Mouse (Mus musculus) ES-E14 (cell line): ENCODE measurements at regions not wholly inside any gene's neighbourhood (a gene's known extent, or its start where the extent isn't known, plus 50 kb on each side); places are given as distances from the start of the nearest gene placed in this dataset.

Experiments
- DNase-seq: peaks from one replicate; pipeline ENCODE4 v3.0.0-alpha.2; 2013; ENCODE audit warnings: low read depth, low spot score
- H3K27ac ChIP-seq: 2 replicates; pipeline ENCODE4 v1.5.1; 2012; ENCODE audit warnings: low read depth, mild to moderate bottlenecking, low read length, moderate library complexity, mixed read lengths; ENCODE audit not compliant: poor library complexity, insufficient read depth, severe bottlenecking
- H3K36me3 ChIP-seq: 2 replicates; pipeline ENCODE4 v1.6.1; 2012; ENCODE audit warnings: mild to moderate bottlenecking, low read length, moderate library complexity, mixed read lengths; ENCODE audit not compliant: control insufficient read depth, poor library complexity, insufficient read depth, severe bottlenecking
- H3K4me1 ChIP-seq, 2 experiments: fragments of 150-350 bp in 1 of 2; sonication (generic) in 1 of 2; 2 replicates each; pipeline ENCODE4 v1.6.1; 2012; ENCODE audit warnings: low read length in 2 of 2, mild to moderate bottlenecking in 1 of 2, mixed read lengths in 1 of 2; ENCODE audit not compliant: control insufficient read depth in 2 of 2, insufficient read depth in 2 of 2, poor library complexity in 1 of 2
- H3K4me3 ChIP-seq, 2 experiments: fragments of 150-350 bp in 1 of 2; sonication (generic) in 1 of 2; 2 replicates each; pipeline ENCODE4 v1.5.1; 2012; ENCODE audit warnings: low read length in 2 of 2, low read depth in 1 of 2, mild to moderate bottlenecking in 1 of 2, mixed read lengths in 1 of 2; ENCODE audit not compliant: insufficient read depth in 1 of 2, poor library complexity in 1 of 2, severe bottlenecking in 1 of 2
- H3K9ac ChIP-seq: 2 replicates; pipeline ENCODE4 v1.6.1; 2012; ENCODE audit warnings: low read depth, mild to moderate bottlenecking, low read length, mixed read lengths; ENCODE audit not compliant: poor library complexity, insufficient read depth, severe bottlenecking
- H3K9me3 ChIP-seq: fragments of 150-350 bp; sonication (generic); 2 replicates; pipeline ENCODE4 v1.6.1; 2012; ENCODE audit warnings: low read depth, mild to moderate bottlenecking, low read length; ENCODE audit not compliant: control insufficient read depth, insufficient read depth
- CHD2 ChIP-seq: IDR thresholded peaks from 2 replicates; pipeline ENCODE4 v1.6.1; 2014; ENCODE audit warnings: mild to moderate bottlenecking, low read depth, low read length, inconsistent platforms
- HCFC1 ChIP-seq: IDR thresholded peaks from 2 replicates; pipeline ENCODE4 v1.6.1; 2012; ENCODE audit warnings: low read length, inconsistent platforms, borderline replicate concordance; ENCODE audit not compliant: insufficient read depth
- MAFK ChIP-seq: IDR thresholded peaks from 2 replicates; pipeline ENCODE4 v1.6.1; 2014; ENCODE audit warnings: mild to moderate bottlenecking, low read depth, low read length, inconsistent platforms; ENCODE audit not compliant: insufficient read depth
- ZC3H11A ChIP-seq: IDR thresholded peaks from 2 replicates; pipeline ENCODE4 v1.6.1; 2012; ENCODE audit warnings: low read depth, mild to moderate bottlenecking, inconsistent platforms, low read length, borderline replicate concordance
- ZNF384 ChIP-seq: IDR thresholded peaks from 2 replicates; pipeline ENCODE4 v1.6.1; 2012; ENCODE audit warnings: low read depth, low read length, inconsistent platforms
- in situ Hi-C, 2 experiments: fragments of 600-800 bp; cut with MboI; formaldehyde crosslinking; loops; one replicate each; pipeline ENCODE4 v1.15.1; 2025; ENCODE audit warnings: low sequenced_read_pairs in 2 of 2, inconsistent platforms in 1 of 2; ENCODE audit not compliant: unreplicated experiment in 2 of 2

DNA sequence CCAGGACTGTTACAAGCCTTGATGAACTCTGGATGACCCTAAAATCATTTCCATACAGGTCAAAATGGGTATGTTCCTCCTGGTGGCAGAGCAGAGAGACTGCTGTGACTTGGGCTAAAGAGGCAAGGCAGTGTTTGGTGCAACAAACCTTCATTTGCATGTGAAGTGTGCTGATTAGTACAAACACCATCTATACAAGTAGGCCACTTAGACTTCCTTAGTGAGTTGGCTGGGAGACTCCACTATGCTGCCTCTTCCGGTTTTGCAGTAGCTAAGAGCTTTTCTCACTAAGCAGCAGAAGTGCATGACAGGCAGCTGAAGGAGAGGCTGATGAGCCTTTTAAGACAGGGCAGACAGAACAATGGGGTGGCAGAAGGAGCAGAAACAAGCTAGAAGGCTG lies 242.5 kb upstream of the Slc24a2 start:
- in situ Hi-C loops: no loop called here
- H3K27ac ChIP-seq: no peak overlapping the region
- no peaks in the 10 kb centered on the region for H3K36me3 ChIP-seq
- H3K4me3 ChIP-seq: no peak overlapping the region
- peaks cover 0 to 8% of the 10 kb centered on the region in 2 experiments; a peak in 1 of 4 replicates for H3K4me1 ChIP-seq
- no peak overlapping the region for H3K9ac ChIP-seq
- TF ChIP-seq MAFK (no peak), ZC3H11A (no peak), ZNF384 (no peak), CHD2 (no peak), HCFC1 (no peak)
- DNase-seq: peak; percentile 43
- H3K9me3 ChIP-seq: no peaks in the 10 kb centered on the region

DNA sequence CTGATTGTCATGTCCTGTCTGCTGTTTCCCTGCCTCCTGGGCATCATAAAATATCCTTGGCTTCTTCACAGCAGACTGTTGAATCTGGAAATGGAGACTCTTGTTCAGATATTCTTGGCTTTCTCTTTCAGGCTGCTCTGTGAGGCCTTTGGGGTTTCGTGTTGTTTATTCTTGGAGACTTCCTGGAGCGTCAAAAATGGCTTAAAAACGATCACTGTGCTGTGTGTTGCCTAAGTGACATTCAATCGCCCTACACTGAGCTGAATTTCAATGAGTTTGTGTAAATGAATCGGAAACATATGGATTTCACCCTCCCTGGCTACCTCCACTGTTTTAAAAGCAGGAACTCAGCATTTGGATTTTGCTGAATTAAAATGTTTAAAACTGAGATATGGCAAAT lies 241.1 kb upstream of the Slc24a2 start:
- Histone ChIP-seq H3K4me1 (peaks cover 0 to 8% of the 10 kb centered on the region in 2 experiments; a peak in 1 of 4 replicates), H3K9me3 (no peaks in the 10 kb centered on the region), H3K27ac (no peak overlapping the region), H3K9ac (no peak overlapping the region), H3K4me3 (no peak overlapping the region), H3K36me3 (no peaks in the 10 kb centered on the region)
- TF ChIP-seq ZC3H11A (no peak), MAFK (no peak), CHD2 (no peak), HCFC1 (no peak), ZNF384 (no peak)
- no peak for DNase-seq
- in situ Hi-C loops: no loop called here

DNA sequence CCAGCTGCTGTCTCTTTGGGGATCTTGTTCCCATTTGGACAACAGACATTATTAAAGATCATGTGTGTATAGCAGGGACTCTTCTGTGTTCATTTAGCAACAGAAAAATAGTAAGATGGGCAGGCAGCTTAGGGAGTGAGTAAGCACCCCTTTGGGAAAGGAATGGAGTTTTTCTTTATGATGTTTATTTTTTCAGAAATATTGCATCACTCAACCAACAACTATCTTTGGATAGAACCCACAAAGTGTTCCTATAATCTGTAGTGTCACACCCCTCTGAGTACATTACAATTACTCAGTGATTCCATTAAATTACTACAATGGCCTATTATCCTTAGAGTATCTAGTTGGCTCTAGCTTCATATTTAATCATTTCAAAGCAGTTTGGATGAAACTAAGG lies 237.3 kb upstream of the Slc24a2 start:
- no peak overlapping the region for H3K9ac ChIP-seq
- no peak for DNase-seq
- TF ChIP-seq ZNF384 (no peak), CHD2 (no peak), MAFK (no peak), HCFC1 (no peak), ZC3H11A (no peak)
- in situ Hi-C loops: no loop called here
- 0 out of 4 replicates have a peak, but pooled peaks cover 0 to 1% of the 10 kb centered on the region in 2 experiments for H3K4me1 ChIP-seq
- no peaks in the 10 kb centered on the region for H3K9me3 ChIP-seq
- no peak overlapping the region for H3K4me3 ChIP-seq
- H3K27ac ChIP-seq: no peak overlapping the region
- no peaks in the 10 kb centered on the region for H3K36me3 ChIP-seq

DNA sequence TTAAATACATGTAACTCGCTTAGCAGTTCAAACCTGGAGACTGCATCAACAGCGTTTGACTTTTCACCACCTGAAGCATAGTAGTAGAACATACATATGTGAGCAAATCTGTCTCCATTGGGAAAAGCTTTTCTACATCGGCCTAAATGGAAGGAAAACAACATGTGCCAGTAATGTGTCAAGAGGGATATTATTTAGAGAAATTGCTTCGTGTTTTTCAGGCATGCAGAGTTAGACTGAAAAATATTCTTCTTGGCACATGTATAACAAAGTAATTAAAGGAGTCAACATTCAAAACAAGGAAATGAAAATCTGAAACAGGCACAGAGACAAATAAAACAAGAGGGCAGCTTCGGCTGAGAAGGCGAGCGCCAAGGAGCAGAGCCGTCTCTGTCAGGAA lies 236.7 kb upstream of the Slc24a2 start:
- in situ Hi-C loops: no loop called here
- H3K36me3 ChIP-seq: no peaks in the 10 kb centered on the region
- DNase-seq: no peak

More for the DNA sequence above, 236.7 kb upstream of the Slc24a2 start:
- Histone ChIP-seq H3K27ac (no peak overlapping the region), H3K4me3 (no peak overlapping the region), H3K4me1 (no peaks in the 10 kb centered on the region), H3K9me3 (no peaks in the 10 kb centered on the region), H3K9ac (no peak overlapping the region)
- TF ChIP-seq MAFK: no peak
- no peak for TF ChIP-seq CHD2
- TF ChIP-seq ZC3H11A: no peak
- TF ChIP-seq ZNF384: no peak
- TF ChIP-seq HCFC1: no peak
